Mouse (Mus musculus) intestine, embryonic 16.5 days (tissue): Measurements from ENCODE around the gene Shisal1. TPM values are rescaled to one million over a fixed set of nuclear protein-coding genes. Genes with fewer than 3 reads are reported as not detected.

Source experiments
- ATAC-seq: fragments of 200-750 bp; cut with Nextera tagmentation; 2 replicates; pipeline ENCODE4 v1.8.0; 2017; ENCODE audit warnings: moderate TSS enrichment, moderate library complexity
- H3K27ac ChIP-seq: fragments of 300-500 bp; sonication (generic); 2 replicates; pipeline ENCODE4 v1.5.1; 2014; ENCODE audit warnings: mild to moderate bottlenecking, low read length
- H3K27me3 ChIP-seq: fragments of 300-500 bp; sonication (generic); replicated peaks from 2 replicates; pipeline ENCODE4 v1.6.1; 2014; ENCODE audit warnings: low read length, control low read depth, mixed read lengths; ENCODE audit not compliant: control insufficient read depth, insufficient read depth
- H3K36me3 ChIP-seq: fragments of 300-500 bp; sonication (generic); 2 replicates; pipeline ENCODE4 v1.6.1; 2014; ENCODE audit warnings: low read length, control low read depth; ENCODE audit not compliant: control insufficient read depth, insufficient read depth
- H3K4me1 ChIP-seq: fragments of 300-500 bp; sonication (generic); 2 replicates; pipeline ENCODE4 v1.6.1; 2014; ENCODE audit warnings: low read length, control low read depth, mixed read lengths; ENCODE audit not compliant: control insufficient read depth, insufficient read depth
- H3K4me2 ChIP-seq: fragments of 300-500 bp; sonication (generic); 2 replicates; pipeline ENCODE4 v1.6.1; 2014; ENCODE audit warnings: low read depth, low read length, control low read depth
- H3K4me3 ChIP-seq: fragments of 300-500 bp; sonication (generic); 2 replicates; pipeline ENCODE4 v1.5.1; 2014; ENCODE audit warnings: mild to moderate bottlenecking, low read length
- H3K9ac ChIP-seq: fragments of 300-500 bp; sonication (generic); 2 replicates; pipeline ENCODE4 v1.6.1; 2014; ENCODE audit warnings: low read depth, low read length
- H3K9me3 ChIP-seq: fragments of 300-500 bp; sonication (generic); 2 replicates; pipeline ENCODE4 v1.6.1; 2016; ENCODE audit warnings: low read length, control low read depth; ENCODE audit not compliant: control insufficient read depth
- WGBS: fragments of 180-500 bp; shearing (Covaris S2); extraction: QIAGEN DNeasy Blood & Tissue Kit; methylation state at CpG from one replicate; pipeline ENCODE4 v1.1.7; 2014; 5-methylcytosine and 5-hydroxymethylcytosine counted together
- polyA plus RNA-seq: library from polyadenylated mRNA; unstranded; fragments of >200 nt; fragmentation: Nextera tagmentation; extraction: Ambion mirVana; gene quantifications from 2 replicates; pipeline ENCODE4 v1.2.1, GENCODE M21; 2015

Shisal1 gene
- polyA plus RNA-seq, 1 experiment from 2014 or later, result 0.77 TPM

- no peak for ATAC-seq
- no peak overlapping the region for H3K4me3 ChIP-seq
- H3K27me3 ChIP-seq, result no peaks in the 10 kb centered on the region
- no peak overlapping the region for H3K27ac ChIP-seq
- WGBS, result 84% methylated on average over 10 of the region's 10 CpGs
- H3K4me2 ChIP-seq, result no peak overlapping the region
- H3K9ac ChIP-seq, result no peak overlapping the region
- H3K9me3 ChIP-seq, result no peaks in the 10 kb centered on the region
- no peaks in the 10 kb centered on the region for H3K36me3 ChIP-seq
- H3K4me1 ChIP-seq, result no peaks in the 10 kb centered on the region
These were observed 80.3 kb downstream of the Shisal1 start for GRCm38 (mm10) chr15:84366574-84366989.

- Histone ChIP-seq H3K27me3 (no peaks in the 10 kb centered on the region), H3K4me1 (peaks cover 2% of the 10 kb centered on the region; the same call in 1 of the 2 replicates), H3K4me3 (no peak overlapping the region), H3K36me3 (no peaks in the 10 kb centered on the region), H3K9ac (no peak overlapping the region), H3K9me3 (no peaks in the 10 kb centered on the region), H3K4me2 (no peak overlapping the region), H3K27ac (no peak overlapping the region; the same call in none of the 2 replicates)
- peak; percentile 18; the same call in 1 of the 2 replicates for ATAC-seq
- 55% methylated on average over 17 of the region's 17 CpGs for WGBS
These were observed 81.1 kb downstream of the Shisal1 start for GRCm38 (mm10) chr15:84365675-84366381.

- WGBS, result 71% methylated on average over 3 of the region's 3 CpGs
- peaks cover 9% of the 10 kb centered on the region; the same call in 1 of the 2 replicates for H3K4me1 ChIP-seq
- no peaks in the 10 kb centered on the region for H3K27me3 ChIP-seq
- H3K4me3 ChIP-seq, result no peak overlapping the region
- no peak overlapping the region for H3K27ac ChIP-seq
- no peaks in the 10 kb centered on the region for H3K36me3 ChIP-seq
- H3K4me2 ChIP-seq, result no peak overlapping the region
- H3K9me3 ChIP-seq, result no peaks in the 10 kb centered on the region
- no peak overlapping the region for H3K9ac ChIP-seq
- ATAC-seq, result no peak
These were observed 82.2 kb downstream of the Shisal1 start for GRCm38 (mm10) chr15:84364746-84365145.

GRCm38 (mm10) chr15:84355081-84355480, 91.8 kb downstream of the Shisal1 start:
- Histone ChIP-seq H3K9me3 (no peaks in the 10 kb centered on the region), H3K4me1 (peaks cover 13% of the 10 kb centered on the region; the same call in 1 of the 2 replicates), H3K27ac (no peak overlapping the region), H3K4me3 (no peak overlapping the region), H3K27me3 (no peaks in the 10 kb centered on the region), H3K36me3 (no peaks in the 10 kb centered on the region), H3K9ac (no peak overlapping the region), H3K4me2 (no peak overlapping the region)
- ATAC-seq, result no peak
- WGBS, result 73% methylated on average over 5 of the region's 5 CpGs

- H3K36me3 ChIP-seq, result no peaks in the 10 kb centered on the region
- no peak for ATAC-seq
- no peaks in the 10 kb centered on the region for H3K9me3 ChIP-seq
- H3K4me1 ChIP-seq, result peaks cover 13% of the 10 kb centered on the region; the same call in 1 of the 2 replicates
- peak overlapping the region; percentile 35; the same call in 1 of the 2 replicates for H3K27ac ChIP-seq
- 0 out of 2 replicates have a peak overlapping the region, but pooled peaks have one; percentile 3 for H3K9ac ChIP-seq
- no peak overlapping the region for H3K4me2 ChIP-seq
- no peak overlapping the region for H3K4me3 ChIP-seq
- no peaks in the 10 kb centered on the region for H3K27me3 ChIP-seq
- 59% methylated on average over 21 of the region's 21 CpGs for WGBS
These were observed 94.7 kb downstream of the Shisal1 start for GRCm38 (mm10) chr15:84351915-84352844.

GRCm38 (mm10) chr15:84351342-84351741, 95.6 kb downstream of the Shisal1 start:
- Histone ChIP-seq H3K27ac (no peak overlapping the region), H3K9ac (no peak overlapping the region), H3K4me1 (peaks cover 13% of the 10 kb centered on the region; the same call in 1 of the 2 replicates), H3K36me3 (no peaks in the 10 kb centered on the region), H3K9me3 (no peaks in the 10 kb centered on the region), H3K4me2 (no peak overlapping the region), H3K27me3 (no peaks in the 10 kb centered on the region), H3K4me3 (no peak overlapping the region)
- WGBS, result 86% methylated on average over 7 of the region's 7 CpGs
- no peak for ATAC-seq

- Histone ChIP-seq H3K4me2 (no peak overlapping the region), H3K9me3 (no peaks in the 10 kb centered on the region), H3K4me1 (peaks cover 13% of the 10 kb centered on the region; the same call in 1 of the 2 replicates), H3K4me3 (no peak overlapping the region), H3K36me3 (no peaks in the 10 kb centered on the region), H3K27me3 (no peaks in the 10 kb centered on the region), H3K9ac (no peak overlapping the region), H3K27ac (no peak overlapping the region)
- WGBS, result 37% methylated on average over 14 of the region's 14 CpGs
- ATAC-seq, result no peak
These were observed 96.8 kb downstream of the Shisal1 start for GRCm38 (mm10) chr15:84349915-84350738.

GRCm38 (mm10) chr15:84348769-84349168, 98.1 kb downstream of the Shisal1 start:
- no peak overlapping the region for H3K27ac ChIP-seq
- no peak overlapping the region for H3K9ac ChIP-seq
- WGBS, result 93% methylated on average over 4 of the region's 4 CpGs
- no peaks in the 10 kb centered on the region for H3K27me3 ChIP-seq
- H3K36me3 ChIP-seq, result no peaks in the 10 kb centered on the region
- H3K4me2 ChIP-seq, result no peak overlapping the region
- peaks cover 13% of the 10 kb centered on the region; the same call in 1 of the 2 replicates for H3K4me1 ChIP-seq
- H3K4me3 ChIP-seq, result no peak overlapping the region
- no peak for ATAC-seq
- H3K9me3 ChIP-seq, result no peaks in the 10 kb centered on the region
